Mouse (Mus musculus) spleen, adult 2 months (tissue): ENCODE data around the gene Mdh1.

Source experiments
- CTCF ChIP-seq: fragments of 200-500 bp; IDR thresholded peaks from 2 replicates; pipeline ENCODE4 v1.5.1; 2011; ENCODE audit warnings: mild to moderate bottlenecking, inconsistent platforms; ENCODE audit not compliant: insufficient read depth, insufficient read length, insufficient replicate concordance; ENCODE audit errors: extremely low read depth
- POLR2A ChIP-seq: fragments of 200-500 bp; IDR thresholded peaks from 2 replicates; pipeline ENCODE4 v1.6.1; 2011; ENCODE audit warnings: low read depth, low read length, inconsistent platforms

DNA sequence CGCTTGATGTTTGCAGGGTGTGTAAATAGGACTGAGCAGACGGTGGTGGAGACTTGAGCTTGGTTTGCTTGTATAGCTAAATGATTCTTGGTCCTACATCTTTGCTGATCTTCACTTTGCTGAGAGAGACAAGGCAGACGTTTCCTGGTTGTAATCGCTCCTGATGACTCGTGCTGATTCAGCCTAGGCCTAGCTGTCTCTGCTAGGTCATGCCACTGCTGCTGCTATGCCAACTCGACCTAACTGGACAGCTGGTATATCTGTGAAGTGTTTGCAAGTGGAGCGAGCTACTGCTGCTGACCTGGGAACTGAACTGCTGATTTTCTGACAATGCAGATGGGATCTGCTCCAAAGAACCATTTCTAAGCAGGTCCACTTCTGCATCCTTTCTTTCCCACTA lies 9.3 kb upstream of the Mdh1 start:
- TF ChIP-seq POLR2A (no peak), CTCF (no peak)
